Mouse (Mus musculus): ENCODE measurements around the gene Kel.

GRCm38 (mm10) chr6:41710281-41710680, 6.1 kb upstream of the Kel start:
- TF ChIP-seq NELFE (IDR thresholded peaks at IDR 0.05; ENCODE audit: low read depth, low read length), result no peak
- TF ChIP-seq CTCF (conservative IDR thresholded peaks at IDR 0.05 in 1 of 2, IDR thresholded peaks at IDR 0.05 in 1 of 2; ENCODE audit: low read depth in 2 of 2, low read length in 2 of 2), result no peak
- no peak for TF ChIP-seq USF1 (IDR thresholded peaks at IDR 0.05; ENCODE audit: low read depth, low read length)
- TF ChIP-seq POLR2A (IDR thresholded peaks at IDR 0.05; ENCODE audit: low read depth, low read length), result no peak
- no peak for TF ChIP-seq POLR2AphosphoS2 (IDR thresholded peaks at IDR 0.05; ENCODE audit: low read depth, low read length)
- no peak for TF ChIP-seq TCF12 (IDR thresholded peaks at IDR 0.05; ENCODE audit: low read depth, low read length)
- TF ChIP-seq MYC (IDR thresholded peaks at IDR 0.05; ENCODE audit: low read depth, low read length), result no peak
- TF ChIP-seq MXI1 (IDR thresholded peaks at IDR 0.05; ENCODE audit: low read depth, low read length), result no peak
- TF ChIP-seq MAX (IDR thresholded peaks at IDR 0.05; ENCODE audit: low read length), result no peak
- TF ChIP-seq CHD1 (IDR thresholded peaks at IDR 0.05; ENCODE audit: low read depth, low read length), result no peak
- no peak for TF ChIP-seq GABPA (IDR thresholded peaks at IDR 0.05; ENCODE audit: insufficient replicate concordance, low read depth, low read length)
- TF ChIP-seq KAT2A (IDR thresholded peaks at IDR 0.05; ENCODE audit: insufficient replicate concordance, low read length), result no peak
- no peak for TF ChIP-seq MAZ (IDR thresholded peaks at IDR 0.05; ENCODE audit: low read depth, low read length)

Measured in CH12.LX (cell line).